In genomic region chr2:50304824-50305577, GRCm38 (mm10) we compare ENCODE assay signal across 9 mouse cellular contexts. TPM values are rescaled to one million over a fixed set of nuclear protein-coding genes. Genes with fewer than 3 reads are reported as not detected.
DNase-seq lines count a peak whose midpoint lies in the region; ATAC-seq and TF ChIP-seq lines count a peak whose summit lies in the region.
"Had no signal": no experiment of that assay in that cellular context is flagged by ENCODE, and none has a peak within 500 bp of the region (broad histone marks: within the 10 kb centered on the region; RNA-seq: fewer than 3 reads in every experiment).

No protein-coding gene starts in this region.

- 79% methylated on average over 1 of the region's 1 CpGs for WGBS in forebrain, embryonic 14.5 days
- WGBS in forebrain, embryonic 16.5 days, result 86% methylated on average over 1 of the region's 1 CpGs
- 59% methylated on average over 1 of the region's 1 CpGs for WGBS in liver, embryonic 14.5 days (ENCODE audit: insufficient replicate concordance)
- 66% methylated on average over 1 of the region's 1 CpGs for WGBS in liver, embryonic 11.5 days
- WGBS in midbrain, embryonic 13.5 days, result 82% methylated on average over 1 of the region's 1 CpGs

- ATAC-seq in forebrain, embryonic 14.5 days, result no peak
- no peak for ATAC-seq in forebrain, embryonic 16.5 days
- ATAC-seq in liver, embryonic 14.5 days (ENCODE audit: insufficient read depth), result no peak
- no peak for ATAC-seq in liver, embryonic 11.5 days (replicated peaks; ENCODE audit: low FRiP score)
- ATAC-seq in midbrain, embryonic 13.5 days, result peak; percentile 82; the same call in 1 of the 2 replicates

- H3K4me3 ChIP-seq in forebrain, embryonic 14.5 days (ENCODE audit: low read depth, low read length), result no peak overlapping the region
- no peak overlapping the region for H3K4me3 ChIP-seq in forebrain, embryonic 16.5 days (replicated peaks; ENCODE audit: low read length)
- no peak overlapping the region for H3K4me3 ChIP-seq in liver, embryonic 14.5 days (ENCODE audit: insufficient read depth in 1 of 2, low read depth in 2 of 2, low read length in 2 of 2)
- H3K4me3 ChIP-seq in liver, embryonic 11.5 days (ENCODE audit: low read depth, low read length), result no peak overlapping the region
- no peak overlapping the region for H3K4me3 ChIP-seq in midbrain, embryonic 13.5 days (replicated peaks)

- H3K9me3 ChIP-seq in forebrain, embryonic 14.5 days (replicated peaks; ENCODE audit: control insufficient read depth, low read length), result no peaks in the 10 kb centered on the region
- H3K9me3 ChIP-seq in forebrain, embryonic 16.5 days (ENCODE audit: control insufficient read depth, low read length), result no peaks in the 10 kb centered on the region
- no peaks in the 10 kb centered on the region for H3K9me3 ChIP-seq in liver, embryonic 14.5 days (ENCODE audit: control insufficient read depth, low read length)
- H3K9me3 ChIP-seq in liver, embryonic 11.5 days (ENCODE audit: control insufficient read depth, low read length), result no peaks in the 10 kb centered on the region
- H3K9me3 ChIP-seq in midbrain, embryonic 13.5 days, result no peaks in the 10 kb centered on the region
- H3K9me3 ChIP-seq: G1E had no signal

- no peak overlapping the region for H3K27ac ChIP-seq in forebrain, embryonic 14.5 days (ENCODE audit: low read depth, low read length)
- H3K27ac ChIP-seq in forebrain, embryonic 16.5 days (ENCODE audit: low read length), result no peak overlapping the region
- no peak overlapping the region for H3K27ac ChIP-seq in liver, embryonic 14.5 days
- H3K27ac ChIP-seq in liver, embryonic 11.5 days (ENCODE audit: low read depth, low read length), result no peak overlapping the region
- no peak overlapping the region for H3K27ac ChIP-seq in midbrain, embryonic 13.5 days

- TF ChIP-seq CTCF in liver, embryonic 14.5 days (IDR thresholded peaks at IDR 0.05; ENCODE audit: low read depth), result peak; percentile 27; the same call in 1 of the 2 replicates

- no peak for TF ChIP-seq EP300 in liver, embryonic 14.5 days (IDR thresholded peaks at IDR 0.05; ENCODE audit: low read depth)

- H3K36me3 ChIP-seq in forebrain, embryonic 14.5 days (ENCODE audit: control insufficient read depth, insufficient read depth, low read length), result no peaks in the 10 kb centered on the region
- no peaks in the 10 kb centered on the region for H3K36me3 ChIP-seq in forebrain, embryonic 16.5 days (ENCODE audit: control insufficient read depth, insufficient read depth)
- H3K36me3 ChIP-seq in liver, embryonic 14.5 days (replicated peaks; ENCODE audit: control insufficient read depth, insufficient read depth, low read depth), result no peaks in the 10 kb centered on the region
- H3K36me3 ChIP-seq in liver, embryonic 11.5 days (ENCODE audit: control insufficient read depth, insufficient read depth, low read length), result no peaks in the 10 kb centered on the region
- H3K36me3 ChIP-seq in midbrain, embryonic 13.5 days, result no peaks in the 10 kb centered on the region
- H3K36me3 ChIP-seq: G1E had no signal

- H3K9ac ChIP-seq in forebrain, embryonic 14.5 days (ENCODE audit: low read length), result no peak overlapping the region
- H3K9ac ChIP-seq in forebrain, embryonic 16.5 days (replicated peaks; ENCODE audit: low read depth, low read length), result no peak overlapping the region
- H3K9ac ChIP-seq in liver, embryonic 14.5 days (replicated peaks), result no peak overlapping the region
- no peak overlapping the region for H3K9ac ChIP-seq in liver, embryonic 11.5 days (ENCODE audit: low read depth, low read length)
- no peak overlapping the region for H3K9ac ChIP-seq in midbrain, embryonic 13.5 days (replicated peaks)

- H3K27me3 ChIP-seq in forebrain, embryonic 14.5 days (replicated peaks; ENCODE audit: control insufficient read depth, insufficient read depth, low read length), result no peaks in the 10 kb centered on the region
- no peaks in the 10 kb centered on the region for H3K27me3 ChIP-seq in forebrain, embryonic 16.5 days (replicated peaks; ENCODE audit: control insufficient read depth, insufficient read depth, low read length)
- H3K27me3 ChIP-seq in liver, embryonic 14.5 days (ENCODE audit: control insufficient read depth, insufficient read depth, low read length), result no peaks in the 10 kb centered on the region
- no peaks in the 10 kb centered on the region for H3K27me3 ChIP-seq in liver, embryonic 11.5 days (replicated peaks; ENCODE audit: control insufficient read depth, insufficient read depth, low read length)
- no peaks in the 10 kb centered on the region for H3K27me3 ChIP-seq in midbrain, embryonic 13.5 days

- DNase-seq in forebrain, embryonic 14.5 days (ENCODE audit: low spot score), result peak; percentile 55
- DNase-seq in liver, embryonic 14.5 days (ENCODE audit: low read depth in 3 of 3, low spot score in 3 of 3), result no peak
- DNase-seq in liver, embryonic 11.5 days (ENCODE audit: low spot score), result no peak
- DNase-seq in ZHBTc4 (ENCODE audit: low read depth, low spot score), result peak; percentile 29
- DNase-seq in spleen, adult 12 weeks (ENCODE audit: low spot score), result no peak
- no peak for DNase-seq in heart, adult 18-20 months

- H3K4me1 ChIP-seq in forebrain, embryonic 14.5 days (ENCODE audit: control insufficient read depth, insufficient read depth, low read length), result 0 out of 2 replicates have a peak, but pooled peaks cover 2% of the 10 kb centered on the region
- H3K4me1 ChIP-seq in forebrain, embryonic 16.5 days (replicated peaks; ENCODE audit: control insufficient read depth, insufficient read depth, low read length), result no peaks in the 10 kb centered on the region
- H3K4me1 ChIP-seq in liver, embryonic 14.5 days (replicated peaks; ENCODE audit: control insufficient read depth in 2 of 2, insufficient read depth in 2 of 2, low read length in 1 of 2), result no peaks in the 10 kb centered on the region
- no peaks in the 10 kb centered on the region for H3K4me1 ChIP-seq in liver, embryonic 11.5 days (replicated peaks; ENCODE audit: control insufficient read depth, insufficient read depth, low read length)
- H3K4me1 ChIP-seq in midbrain, embryonic 13.5 days (replicated peaks), result peaks cover 13% of the 10 kb centered on the region

- no peak overlapping the region for H3K4me2 ChIP-seq in forebrain, embryonic 14.5 days (ENCODE audit: low read length)
- no peak overlapping the region for H3K4me2 ChIP-seq in forebrain, embryonic 16.5 days (ENCODE audit: low read length)
- no peak overlapping the region for H3K4me2 ChIP-seq in liver, embryonic 14.5 days (ENCODE audit: low read depth)
- H3K4me2 ChIP-seq in liver, embryonic 11.5 days, result no peak overlapping the region
- H3K4me2 ChIP-seq in midbrain, embryonic 13.5 days (replicated peaks), result no peak overlapping the region

RNA-seq across cellular contexts. Expression of gene Mmadhc, which starts 8.4 kb away (rescaled TPM):
- polyA plus RNA-seq in forebrain, embryonic 14.5 days (2014; fragmentation: Nextera tagmentation; extraction: Ambion mirVana), result 163 and 178 TPM in 2 replicates
- 150 and 156 TPM in 2 replicates for polyA plus RNA-seq in forebrain, embryonic 16.5 days (2015; fragmentation: Nextera tagmentation; extraction: Ambion mirVana)
- polyA plus RNA-seq in liver, embryonic 14.5 days (2012; rRNA removed), result 38.0 and 43.7 TPM in 2 replicates
- 79.7 TPM in 2 replicates for polyA plus RNA-seq in liver, embryonic 14.5 days (2014; fragmentation: Nextera tagmentation; extraction: Ambion mirVana)
- polyA plus RNA-seq in liver, embryonic 11.5 days (2014; fragmentation: Nextera tagmentation; extraction: Ambion mirVana), result 136 and 139 TPM in 2 replicates
- polyA plus RNA-seq in midbrain, embryonic 13.5 days (2015; fragmentation: Nextera tagmentation; extraction: Ambion mirVana), result 158 and 159 TPM in 2 replicates
- 100 to 1,000 TPM; 159 to 180 TPM for total RNA-seq in heart, adult 18-20 months (2021)

Comparison
In these comparisons a context has a peak if more than half of its experiments do, and no peak if none do; other contexts are left out.
1. DNase-seq: peak in forebrain, embryonic 14.5 days (single experiment) and ZHBTc4 (single experiment); none in liver, embryonic 14.5 days (0 of 3), liver, embryonic 11.5 days (single experiment), spleen, adult 12 weeks (single experiment) and heart, adult 18-20 months (0 of 2).